Mouse (Mus musculus): Measurements from ENCODE around the gene Esam.

Esam gene

DNA sequence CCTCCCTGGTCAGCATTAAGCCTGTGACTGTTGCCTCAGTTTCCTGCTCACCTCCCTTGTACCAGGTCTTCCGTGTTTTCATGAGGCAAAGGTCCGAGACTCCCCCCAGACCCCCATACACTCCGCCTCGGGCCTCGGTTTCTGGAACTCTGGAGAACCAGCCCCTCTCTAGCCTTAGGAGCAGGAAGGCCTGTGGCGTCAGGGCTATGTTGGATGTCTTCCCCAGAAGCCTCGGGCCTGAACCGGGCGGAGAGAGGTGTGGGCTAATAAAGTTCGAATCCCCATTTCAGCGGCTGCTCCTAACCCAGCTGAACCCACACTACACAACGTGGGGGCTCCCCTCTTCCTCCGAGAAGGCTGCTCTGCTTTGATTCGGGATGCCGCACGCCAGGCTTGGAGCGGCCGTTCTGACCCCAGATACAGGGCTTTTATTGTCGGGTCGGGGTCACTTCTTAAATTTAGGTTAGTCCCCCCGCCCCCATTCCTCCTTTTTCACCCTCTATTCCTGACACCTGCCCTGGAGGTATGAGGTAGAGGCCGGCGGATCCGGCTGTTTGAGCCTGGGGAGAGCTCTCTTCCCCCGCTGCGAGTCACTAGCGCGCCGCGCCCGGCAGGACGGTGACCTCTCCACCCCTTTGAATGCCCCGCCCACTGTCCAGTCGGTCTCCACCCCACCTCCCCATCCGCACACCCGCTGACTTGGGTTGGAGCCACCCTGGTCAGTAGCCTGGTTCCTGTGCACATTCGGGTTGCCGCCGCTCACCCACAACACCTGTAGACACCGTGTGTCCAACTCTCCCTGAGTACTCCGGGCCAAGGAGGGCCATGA is at the start of gene Esam:
Gene Esam (plus strand): TSS at position 683 of the 829 bp plus-strand sequence.
- DNase-seq (ENCODE audit: low spot score in 2 of 2), result no peak

DNA sequence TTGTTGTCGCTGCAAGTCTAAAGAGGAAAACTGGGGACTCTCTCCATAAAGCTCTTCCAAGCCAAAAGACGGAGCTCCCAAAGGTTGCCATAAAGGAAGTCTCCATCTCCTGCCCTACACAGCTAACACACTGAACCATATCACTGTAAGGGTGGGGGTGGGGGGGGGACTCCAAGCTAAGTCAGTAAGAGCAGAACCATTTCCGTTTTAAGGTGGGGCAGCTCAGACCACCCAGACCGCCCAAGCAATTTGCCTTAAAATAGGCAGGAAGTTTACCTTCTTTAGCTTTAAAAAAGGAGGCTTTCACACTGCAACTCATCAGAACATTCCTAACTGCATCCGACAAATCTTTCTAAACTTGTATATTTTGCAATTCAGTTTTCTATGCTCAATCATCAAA is 42.7 kb upstream of the Esam start:
- DNase-seq (ENCODE audit: low spot score in 2 of 2), result no peak

DNA sequence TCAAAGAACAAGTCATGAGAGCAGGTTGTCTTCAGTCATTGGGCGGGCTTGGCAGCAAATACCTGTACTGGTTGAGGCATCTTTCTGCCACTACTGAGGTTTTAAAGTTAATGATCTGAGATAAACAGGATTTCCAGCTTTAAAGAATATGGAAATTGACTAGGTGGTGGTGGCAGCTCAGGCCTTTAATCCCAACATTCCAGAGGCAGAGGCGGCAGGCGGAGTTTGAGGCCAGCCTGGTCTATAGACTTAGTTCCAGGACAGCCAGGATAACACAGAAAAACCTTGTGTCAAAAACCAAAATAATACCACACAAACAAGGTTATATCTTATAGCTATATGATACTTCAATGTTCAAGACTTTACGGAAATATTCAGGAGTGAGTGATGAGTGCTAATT is 39.8 kb upstream of the Esam start:
- DNase-seq (ENCODE audit: low spot score in 2 of 2), result no peak

DNA sequence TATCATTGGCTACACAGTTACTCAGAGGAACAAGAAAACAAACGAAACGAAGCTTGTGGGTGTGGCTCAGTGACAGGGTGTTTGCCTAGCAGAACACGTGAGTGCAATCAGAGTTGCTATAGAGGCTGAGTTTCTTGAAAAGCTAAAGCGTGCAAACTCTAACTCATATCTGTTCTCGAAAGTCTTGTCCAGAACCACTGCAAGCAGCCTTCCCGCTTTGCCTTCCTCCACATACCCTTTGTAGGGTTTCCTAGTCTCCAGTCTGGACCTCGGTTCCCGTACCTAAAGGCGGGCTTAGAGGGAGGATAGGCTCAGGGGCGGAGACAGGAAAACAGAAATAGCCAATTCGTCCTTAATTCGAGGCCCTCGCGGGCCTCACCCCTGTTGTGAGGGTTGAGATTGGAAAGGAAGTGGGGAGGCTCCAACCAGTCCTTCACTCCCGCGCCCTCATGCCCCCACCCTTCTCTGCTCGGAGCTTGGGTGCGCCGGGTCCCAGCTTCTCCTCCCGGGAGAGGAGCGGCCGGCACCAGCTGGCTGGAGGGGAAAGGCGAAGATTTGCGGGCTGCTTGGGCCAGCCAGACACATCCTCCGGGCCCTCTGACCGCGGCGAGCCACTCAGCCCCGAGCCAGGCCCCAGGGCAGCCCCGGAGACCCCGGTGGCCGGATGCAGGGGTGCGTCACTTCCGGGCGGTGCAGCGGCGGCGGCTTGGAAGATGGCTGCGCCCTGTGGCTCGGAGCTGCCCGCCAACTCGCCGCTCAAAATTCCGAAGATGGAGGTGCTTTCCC is 39.1 kb upstream of the Esam start, which contains the start of gene Msantd2:
Gene Msantd2 (plus strand): TSS at position 709 of the 786 bp plus-strand sequence.
- DNase-seq (ENCODE audit: low spot score in 2 of 2), result peak; percentile 85 to 90

DNA sequence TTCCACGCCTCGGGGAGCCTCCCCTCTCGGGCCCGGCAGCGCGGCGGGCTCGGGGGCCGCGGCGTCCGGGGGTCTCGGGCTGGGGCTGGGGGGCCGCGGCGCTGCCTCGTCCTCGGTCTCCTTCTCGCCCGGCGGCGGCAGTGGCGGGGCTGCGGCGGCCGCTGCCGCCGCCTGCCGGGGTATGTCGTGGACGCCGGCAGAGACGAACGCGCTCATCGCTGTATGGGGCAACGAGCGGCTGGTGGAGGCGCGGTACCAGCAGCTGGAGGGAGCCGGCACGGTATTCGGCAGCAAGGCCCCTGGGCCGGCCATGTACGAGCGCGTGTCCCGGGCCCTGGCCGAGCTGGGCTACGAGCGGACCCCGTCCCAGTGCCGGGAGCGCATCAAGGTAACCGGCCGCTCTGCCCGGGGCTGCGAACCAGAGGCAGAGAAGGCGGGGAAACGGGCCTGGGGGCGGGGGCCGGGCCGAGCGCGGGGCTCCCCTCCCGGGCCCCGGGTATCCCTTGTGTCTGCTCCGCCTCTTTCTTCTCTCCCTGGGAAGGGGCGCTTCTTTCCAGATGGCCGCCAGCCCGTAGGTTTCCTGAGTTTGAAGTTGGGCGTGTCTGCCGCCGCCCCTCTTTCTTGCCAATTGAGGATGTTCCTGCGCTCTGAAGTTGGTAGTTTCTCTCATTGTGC is 38.3 kb upstream of the Esam start:
- peak; percentile 22 to 33 for DNase-seq (ENCODE audit: low spot score in 2 of 2)

DNA sequence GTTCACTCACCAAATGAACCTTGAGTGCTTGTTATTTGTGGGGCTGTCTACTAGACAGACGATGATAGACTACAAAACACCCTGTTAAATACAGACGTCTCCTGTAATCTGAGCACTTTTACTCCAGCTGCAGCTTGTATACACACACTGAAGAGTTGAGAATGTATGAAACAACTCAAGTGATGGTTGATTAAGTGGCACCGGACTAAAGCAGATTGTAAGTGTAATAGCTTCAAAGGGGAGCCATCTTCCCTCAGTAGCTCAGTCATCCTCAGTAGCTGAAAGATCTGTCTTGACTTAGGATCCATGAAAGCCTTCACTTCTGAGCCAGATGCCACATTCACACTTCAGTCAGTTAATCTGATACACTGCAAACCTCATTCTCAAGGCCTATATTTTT is 32.1 kb upstream of the Esam start:
- no peak for DNase-seq (ENCODE audit: low spot score in 2 of 2)

- DNase-seq (ENCODE audit: low spot score in 2 of 2), result no peak
These were observed 31.6 kb upstream of the Esam start for GRCm38 (mm10) chr9:37496325-37496724.

GRCm38 (mm10) chr9:37500201-37500600 is 27.7 kb upstream of the Esam start:
- DNase-seq (ENCODE audit: low spot score in 2 of 2), result no peak

DNA sequence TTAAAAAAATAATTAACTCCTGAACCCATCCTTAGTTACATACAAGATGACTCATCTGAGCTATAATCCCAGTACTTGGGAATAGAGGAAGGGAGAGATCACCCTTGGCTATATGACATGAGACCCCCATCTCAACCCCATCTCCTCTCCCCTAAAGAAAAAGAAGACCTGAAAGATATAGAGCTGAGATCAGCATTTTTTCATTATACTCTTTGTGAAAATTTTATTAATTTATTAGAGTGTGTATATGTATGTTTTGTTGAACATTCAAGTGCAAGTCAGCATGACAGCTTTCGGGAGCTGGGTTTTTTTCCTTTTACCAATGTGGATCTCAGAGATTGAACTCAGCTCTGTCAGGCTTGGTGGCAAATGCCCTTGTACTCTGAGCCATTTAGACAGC is 26.7 kb upstream of the Esam start:
- DNase-seq (ENCODE audit: low spot score in 2 of 2), result no peak

GRCm38 (mm10) chr9:37504348-37504747 is 23.5 kb upstream of the Esam start:
- DNase-seq (ENCODE audit: low spot score in 2 of 2), result no peak

DNA sequence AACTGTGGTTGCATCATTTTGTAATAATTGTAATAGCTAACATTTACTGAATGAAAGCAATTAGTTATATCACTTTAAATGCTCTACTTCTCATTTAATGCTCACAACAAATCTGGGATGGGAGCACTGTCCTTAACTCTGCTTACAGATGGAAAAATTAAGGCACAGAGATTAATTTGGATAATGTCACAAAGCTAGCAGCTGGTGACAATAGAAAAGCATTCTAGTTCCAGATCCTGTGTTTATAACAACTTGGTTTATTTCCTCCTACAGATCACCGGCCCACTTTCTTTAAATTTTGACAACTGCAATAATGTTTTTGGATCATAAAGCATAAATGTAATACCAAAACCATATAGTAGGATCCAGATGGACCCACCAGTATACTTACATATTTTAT is 21.9 kb upstream of the Esam start:
- no peak for DNase-seq (ENCODE audit: low spot score in 2 of 2)

DNA sequence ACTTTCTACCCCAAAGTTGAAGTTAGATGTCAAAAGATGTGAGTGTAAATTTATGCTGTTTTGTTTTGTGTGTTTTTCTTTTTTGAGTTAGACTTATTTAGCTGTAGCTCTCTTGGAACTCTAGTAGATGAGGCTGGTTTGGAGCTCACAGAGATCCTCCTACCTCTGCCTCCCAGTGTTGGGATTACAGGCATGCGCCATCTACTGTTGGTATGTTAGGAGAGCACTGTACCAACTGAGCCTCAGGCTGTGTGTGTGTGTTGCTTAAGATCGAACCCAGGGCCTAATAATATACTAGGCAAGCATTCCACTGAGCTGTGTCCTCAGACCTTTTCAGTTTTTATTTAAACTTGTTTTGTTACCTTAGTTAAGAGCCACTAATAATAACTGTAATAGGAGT is 15.8 kb upstream of the Esam start:
- DNase-seq (ENCODE audit: low spot score in 2 of 2), result no peak

DNA sequence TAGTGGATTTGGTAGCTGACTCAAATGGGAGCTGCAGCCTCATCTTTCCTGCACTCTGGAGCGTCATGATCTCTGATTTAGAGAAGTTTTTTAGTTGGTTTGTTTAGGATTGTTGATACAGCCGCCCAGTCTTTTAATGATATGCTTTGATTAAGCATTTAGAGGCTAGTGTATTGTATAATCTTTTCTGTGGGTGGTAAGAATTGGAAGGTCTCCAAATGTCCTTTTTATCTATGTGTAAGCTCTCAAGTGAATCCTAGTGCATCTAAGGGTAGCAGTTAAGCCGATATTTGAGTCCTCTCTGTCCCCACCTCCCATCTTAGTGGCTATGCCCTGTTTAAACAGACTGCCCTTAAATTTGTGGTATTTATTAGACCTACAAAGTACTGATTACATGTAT is 13.4 kb upstream of the Esam start:
- no peak for DNase-seq (ENCODE audit: low spot score in 2 of 2)

DNA sequence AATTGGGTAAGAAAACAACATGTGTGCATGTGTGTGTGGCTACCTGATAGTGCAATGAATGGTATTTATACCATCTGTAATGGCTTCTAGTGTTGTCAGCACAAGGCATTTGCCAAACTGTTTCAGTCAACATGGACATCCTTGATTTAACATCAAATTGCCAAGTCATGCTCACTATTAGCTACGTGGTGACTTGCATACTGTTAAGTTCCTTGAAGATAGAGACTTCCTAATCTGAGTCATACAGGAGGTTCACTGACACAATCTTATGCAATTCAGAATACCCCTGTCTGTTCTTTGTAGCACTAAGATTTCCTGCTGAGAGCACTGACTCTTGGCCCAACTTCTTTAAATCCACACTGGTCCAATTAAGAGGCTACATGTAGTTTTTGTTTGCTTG is 10.4 kb upstream of the Esam start:
- DNase-seq (ENCODE audit: low spot score in 2 of 2), result no peak

DNA sequence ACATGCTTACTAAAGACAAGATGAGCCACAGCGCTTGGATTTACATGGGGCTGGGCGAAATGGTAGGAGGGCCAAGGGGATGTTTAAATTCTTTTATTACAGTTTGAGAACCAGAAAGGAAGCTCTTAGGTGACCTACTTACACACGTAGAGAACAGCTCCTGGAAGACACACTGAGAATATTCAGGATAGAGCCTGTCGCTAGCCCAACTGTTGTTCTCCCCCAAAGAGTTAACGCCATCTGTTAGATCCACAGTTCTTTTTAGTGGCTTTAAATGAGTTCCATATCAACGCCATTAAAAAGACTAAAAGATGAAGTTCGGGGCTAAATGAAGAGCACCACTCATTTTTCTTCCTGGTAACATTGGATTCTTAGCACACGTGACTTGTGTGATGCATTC is 8.9 kb upstream of the Esam start:
- no peak for DNase-seq (ENCODE audit: low spot score in 2 of 2)

DNA sequence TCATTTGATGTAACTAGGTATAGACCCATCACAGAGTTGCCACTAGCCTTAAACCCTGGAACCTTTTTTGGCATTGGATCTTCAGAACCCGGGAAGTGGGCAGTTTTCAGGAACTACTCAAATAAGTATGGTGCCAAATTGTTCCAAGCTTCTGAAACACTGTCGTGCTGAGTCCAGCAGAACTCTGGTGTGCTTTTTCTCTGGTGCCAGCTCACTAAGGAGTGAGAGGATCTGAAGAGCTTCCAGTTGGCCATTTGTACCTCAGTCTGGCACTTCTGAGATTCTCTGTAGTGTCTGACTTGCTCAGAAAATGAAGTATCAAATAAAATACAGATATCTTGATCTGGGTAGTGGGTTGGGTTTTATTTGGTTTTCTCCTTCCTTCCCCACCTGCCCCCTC is 7.9 kb upstream of the Esam start:
- DNase-seq (ENCODE audit: low spot score in 2 of 2), result no peak

DNA sequence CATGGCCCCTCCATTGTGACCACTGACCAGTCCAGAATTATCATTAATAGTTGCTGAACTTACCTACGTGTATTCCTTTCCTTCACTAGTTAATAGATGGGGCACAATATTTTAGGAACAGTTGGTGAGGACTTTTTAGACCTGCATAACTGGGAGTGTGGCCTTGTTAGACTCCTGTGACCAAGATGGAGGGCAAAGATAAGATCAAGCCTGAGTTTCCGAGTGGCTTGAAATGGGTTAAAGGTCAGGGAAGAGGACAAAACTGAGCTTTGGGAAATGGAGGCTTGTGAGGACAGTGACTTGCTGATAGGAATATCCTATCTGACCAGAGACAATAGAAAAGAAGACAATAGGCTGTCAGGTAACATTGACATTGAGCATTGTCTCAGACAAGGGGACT is 2.4 kb upstream of the Esam start:
- DNase-seq (ENCODE audit: low spot score in 2 of 2), result no peak

- DNase-seq (ENCODE audit: low spot score in 2 of 2), result no peak
These were observed 1.2 kb upstream of the Esam start for GRCm38 (mm10) chr9:37526443-37527395.

DNA sequence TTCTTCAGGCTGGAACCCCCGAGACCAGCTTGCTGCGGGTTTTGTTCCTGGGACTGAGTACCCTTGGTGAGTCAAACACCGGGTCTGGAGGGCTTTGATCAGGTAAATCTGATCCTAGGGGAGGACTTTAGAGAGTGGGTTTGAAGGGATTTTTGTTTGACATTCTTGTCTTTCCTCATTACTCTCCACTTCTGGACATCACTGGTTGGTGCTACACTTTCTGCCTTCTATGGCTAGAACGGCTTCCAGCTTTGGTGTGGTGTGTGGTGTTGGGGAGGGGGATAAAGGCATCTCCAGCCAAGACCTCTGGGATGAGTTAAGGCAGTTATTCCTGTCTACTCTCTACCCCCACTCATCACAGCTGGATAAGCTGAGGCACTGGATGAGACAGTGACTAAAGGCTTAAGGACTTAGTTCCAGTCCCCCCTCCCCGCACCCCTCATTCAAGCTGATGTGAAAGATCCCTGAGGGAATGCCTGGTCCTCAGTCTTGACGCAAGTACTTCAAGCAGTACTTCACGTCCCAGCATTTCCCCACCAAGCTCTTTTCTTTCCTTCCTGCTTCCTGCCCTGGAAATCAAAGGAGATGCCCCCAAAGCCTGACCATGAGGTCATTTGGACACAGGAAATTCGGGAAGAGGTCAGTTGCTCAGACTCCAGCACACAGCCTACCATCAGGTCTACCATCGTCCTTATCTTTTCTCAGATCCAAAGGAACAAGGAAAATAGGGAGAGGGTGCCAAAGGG is 520 bp downstream of the Esam start:
- no peak for DNase-seq (ENCODE audit: low spot score in 2 of 2)

DNA sequence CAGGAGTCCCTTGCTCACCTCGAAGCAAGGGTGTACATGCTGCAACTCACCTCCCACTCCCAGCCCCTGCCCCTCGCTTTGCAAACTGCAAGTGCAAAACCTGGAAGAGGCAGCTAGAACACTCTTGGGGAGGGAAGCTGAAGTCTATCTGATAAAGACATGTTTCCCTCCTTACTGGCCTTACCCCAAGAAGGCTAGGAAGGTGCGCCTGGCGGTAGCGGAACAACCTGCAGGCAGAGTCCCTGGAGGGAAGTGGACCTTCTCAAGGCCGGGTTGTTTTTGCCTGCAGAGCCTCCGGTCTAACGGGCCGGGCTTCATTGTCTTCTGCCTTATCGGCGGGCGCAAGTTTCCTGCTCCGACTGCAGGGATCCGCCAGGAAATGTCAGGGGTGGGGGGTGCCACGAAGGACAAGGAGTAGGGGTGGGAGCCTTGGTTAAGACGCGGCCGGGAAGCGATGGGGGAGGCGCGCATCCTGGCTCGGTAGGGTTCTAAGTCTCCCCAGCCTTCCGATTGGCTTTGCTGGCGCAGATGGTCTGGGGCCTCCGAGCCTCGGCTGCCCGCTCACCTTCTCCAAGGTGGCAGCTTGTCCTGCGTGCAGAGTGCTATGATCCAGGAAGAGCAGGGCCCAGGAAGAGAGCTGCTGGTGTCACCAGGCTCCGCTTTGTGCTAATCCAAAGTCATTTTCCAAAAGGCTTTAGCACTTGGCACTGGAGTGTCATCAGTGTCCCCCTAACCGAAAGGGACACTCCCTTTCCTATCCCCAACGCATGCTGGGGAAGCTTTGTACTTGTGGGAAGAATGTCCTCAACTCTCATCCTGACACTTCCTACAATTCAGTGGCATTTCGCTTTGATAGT is 2.4 kb downstream of the Esam start:
- DNase-seq (ENCODE audit: low spot score in 2 of 2), result no peak
